In the genomic region with DNA sequence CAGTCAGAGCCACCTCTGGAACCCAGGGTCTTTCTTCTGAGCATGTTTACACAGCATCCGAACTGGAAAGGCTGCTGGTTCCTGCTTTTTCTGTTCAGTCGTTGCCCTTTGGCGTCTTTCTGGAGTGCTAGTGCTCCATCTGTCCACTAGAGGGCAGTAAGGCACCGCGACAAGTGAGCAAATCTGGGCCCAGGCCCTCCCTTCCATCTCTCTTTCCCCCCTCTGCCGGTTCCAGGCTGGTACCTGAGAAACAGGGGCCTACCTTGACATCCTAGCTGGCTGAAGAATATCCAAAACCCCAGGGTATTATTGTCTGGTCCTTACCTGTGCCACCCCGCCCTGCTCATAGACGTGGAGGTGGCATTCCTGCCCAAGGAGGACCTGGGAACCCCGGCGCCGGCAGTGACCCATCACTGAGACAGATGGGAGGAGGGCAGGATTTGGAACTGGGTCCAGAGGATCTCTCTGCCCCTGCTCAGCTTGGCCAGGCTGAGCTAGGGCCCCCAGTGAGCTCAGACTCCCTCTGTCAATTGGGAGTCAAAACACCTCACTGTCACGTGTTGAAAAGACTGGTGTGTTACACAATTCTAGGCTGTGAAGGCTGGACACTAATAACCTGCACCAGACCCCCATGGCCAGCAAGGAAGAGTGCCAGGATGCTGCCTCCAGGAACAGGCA, we compare ENCODE assay signal across 8 mouse cellular contexts. TPM values are rescaled to one million over a fixed set of nuclear protein-coding genes. Genes with fewer than 3 reads are reported as not detected.
DNase-seq lines count a peak whose midpoint lies in the region; ATAC-seq and TF ChIP-seq lines count a peak whose summit lies in the region.

No protein-coding gene starts in this region.

- no peaks in the 10 kb centered on the region; the same call in 1 of the 2 replicates for H3K36me3 ChIP-seq in E14TG2a.4 (ENCODE audit: insufficient read depth, low read length)
- no peaks in the 10 kb centered on the region for H3K36me3 ChIP-seq in heart, embryonic 13.5 days
- no peaks in the 10 kb centered on the region for H3K36me3 ChIP-seq in lung, embryonic 16.5 days (ENCODE audit: control insufficient read depth, insufficient read depth, low read length)

- no peak overlapping the region for H3K27ac ChIP-seq in bone marrow macrophage, adult 2 months (ENCODE audit: insufficient read depth, low read depth, low read length)
- H3K27ac ChIP-seq in embryonic fibroblast, embryonic 13.5 days (ENCODE audit: insufficient read depth, low read length) = no peak overlapping the region
- no peak overlapping the region for H3K27ac ChIP-seq in heart, embryonic 13.5 days (replicated peaks)
- no peak overlapping the region for H3K27ac ChIP-seq in lung, embryonic 16.5 days (ENCODE audit: low read length)

- TF ChIP-seq CTCF in E14TG2a.4 (conservative IDR thresholded peaks at IDR 0.05; ENCODE audit: low read length) = peak; percentile 90
- peak; percentile 91 for TF ChIP-seq CTCF in bone marrow macrophage, adult 2 months (IDR thresholded peaks at IDR 0.05; ENCODE audit: low read depth, low read length)
- TF ChIP-seq CTCF in embryonic fibroblast, embryonic 13.5 days (IDR thresholded peaks at IDR 0.05; ENCODE audit: borderline replicate concordance, insufficient read depth, low read length) = peak; percentile 96

- WGBS in heart, embryonic 13.5 days = 34% methylated on average over 12 of the region's 12 CpGs
- WGBS in lung, embryonic 16.5 days = 38% methylated on average over 12 of the region's 12 CpGs

- H3K4me2 ChIP-seq in heart, embryonic 13.5 days = no peak overlapping the region
- H3K4me2 ChIP-seq in lung, embryonic 16.5 days (ENCODE audit: low read depth, low read length) = no peak overlapping the region

- H3K4me3 ChIP-seq in E14TG2a.4 (replicated peaks; ENCODE audit: low read length) = peak overlapping the region; percentile 73
- no peak overlapping the region for H3K4me3 ChIP-seq in bone marrow macrophage, adult 2 months (ENCODE audit: insufficient read depth, low read length)
- no peak overlapping the region for H3K4me3 ChIP-seq in embryonic fibroblast, embryonic 13.5 days (ENCODE audit: insufficient read depth, low read length)
- H3K4me3 ChIP-seq in heart, embryonic 13.5 days = no peak overlapping the region
- H3K4me3 ChIP-seq in lung, embryonic 16.5 days (ENCODE audit: low read length) = no peak overlapping the region

- TF ChIP-seq POLR2A in bone marrow macrophage, adult 2 months (IDR thresholded peaks at IDR 0.05; ENCODE audit: borderline replicate concordance, low read depth, low read length) = no peak
- TF ChIP-seq POLR2A in embryonic fibroblast, embryonic 13.5 days (IDR thresholded peaks at IDR 0.05; ENCODE audit: low read depth, low read length) = no peak

- DNase-seq in layer of hippocampus, adult 11-12 months (ENCODE audit: low spot score) = peak; percentile 82
- peak; percentile 89 for DNase-seq in retina, postnatal 1 day
- peak; percentile 77 to 81 for DNase-seq in thymus, postnatal 36 days

- H3K4me1 ChIP-seq in E14TG2a.4 (replicated peaks; ENCODE audit: low read depth, low read length) = peaks cover 97% of the 10 kb centered on the region
- peaks cover 8% of the 10 kb centered on the region; the same call in 1 of the 2 replicates for H3K4me1 ChIP-seq in bone marrow macrophage, adult 2 months (ENCODE audit: control insufficient read depth, insufficient read depth, low read length)
- no peaks in the 10 kb centered on the region for H3K4me1 ChIP-seq in embryonic fibroblast, embryonic 13.5 days (ENCODE audit: control insufficient read depth, insufficient read depth, low read length)
- H3K4me1 ChIP-seq in heart, embryonic 13.5 days = peaks cover 34% of the 10 kb centered on the region
- H3K4me1 ChIP-seq in lung, embryonic 16.5 days (replicated peaks; ENCODE audit: control insufficient read depth, insufficient read depth, low read length) = peaks cover 12% of the 10 kb centered on the region; the same call in 1 of the 2 replicates

- ATAC-seq in heart, embryonic 13.5 days (ENCODE audit: extremely low read depth, insufficient number of reproducible peaks, low FRiP score, low TSS enrichment) = no peak
- ATAC-seq in lung, embryonic 16.5 days (ENCODE audit: low read depth) = peak; percentile 26

- H3K27me3 ChIP-seq in E14TG2a.4 (ENCODE audit: insufficient read depth, low read length) = peaks cover 5% of the 10 kb centered on the region
- peaks cover 9% of the 10 kb centered on the region for H3K27me3 ChIP-seq in heart, embryonic 13.5 days (replicated peaks)
- H3K27me3 ChIP-seq in lung, embryonic 16.5 days (ENCODE audit: control insufficient read depth, insufficient read depth, low read depth, low read length) = no peaks in the 10 kb centered on the region

- no peaks in the 10 kb centered on the region for H3K9me3 ChIP-seq in E14TG2a.4 (ENCODE audit: low read length)
- H3K9me3 ChIP-seq in heart, embryonic 13.5 days = no peaks in the 10 kb centered on the region
- H3K9me3 ChIP-seq in lung, embryonic 16.5 days (ENCODE audit: control insufficient read depth, low read length) = no peaks in the 10 kb centered on the region

- H3K9ac ChIP-seq in heart, embryonic 13.5 days = 0 out of 2 replicates have a peak overlapping the region, but pooled peaks have one; percentile 50
- H3K9ac ChIP-seq in lung, embryonic 16.5 days (ENCODE audit: low read length) = no peak overlapping the region

RNA-seq across cellular contexts. Expression of a gene that starts 2.5 kb away (rescaled TPM):
- polyA plus RNA-seq in bone marrow macrophage, adult 2 months (2012; ENCODE audit: insufficient read depth, insufficient read length, missing spikeins) = 2.8 and 4.5 TPM in 2 replicates
- 1.2 and 1.7 TPM in 2 replicates for polyA plus RNA-seq in embryonic fibroblast, embryonic 13.5 days (2011; ENCODE audit: insufficient read length, low read depth, missing spikeins)
- 4.6 and 5.4 TPM in 2 replicates for polyA plus RNA-seq in heart, embryonic 13.5 days (2015; fragmentation: Nextera tagmentation; extraction: Ambion mirVana)
- polyA plus RNA-seq in lung, embryonic 16.5 days (2015; fragmentation: Nextera tagmentation; extraction: Ambion mirVana) = 4.6 and 5.0 TPM in 2 replicates

RNA-seq across cellular contexts. Expression of a gene that starts 10.3 kb away (rescaled TPM):
- polyA plus RNA-seq in bone marrow macrophage, adult 2 months (2012; ENCODE audit: insufficient read depth, insufficient read length, missing spikeins) = not detected in 2 replicates
- not detected in 2 replicates for polyA plus RNA-seq in embryonic fibroblast, embryonic 13.5 days (2011; ENCODE audit: insufficient read length, low read depth, missing spikeins)
- polyA plus RNA-seq in heart, embryonic 13.5 days (2015; fragmentation: Nextera tagmentation; extraction: Ambion mirVana) = not detected in 2 replicates
- polyA plus RNA-seq in lung, embryonic 16.5 days (2015; fragmentation: Nextera tagmentation; extraction: Ambion mirVana) = not detected in 2 replicates

RNA-seq across cellular contexts. Expression of a gene that starts 21.8 kb away (rescaled TPM):
- 97.3 and 103 TPM in 2 replicates for polyA plus RNA-seq in bone marrow macrophage, adult 2 months (2012; ENCODE audit: insufficient read depth, insufficient read length, missing spikeins)
- polyA plus RNA-seq in embryonic fibroblast, embryonic 13.5 days (2011; ENCODE audit: insufficient read length, low read depth, missing spikeins) = 73.3 and 86.8 TPM in 2 replicates
- 228 and 260 TPM in 2 replicates for polyA plus RNA-seq in heart, embryonic 13.5 days (2015; fragmentation: Nextera tagmentation; extraction: Ambion mirVana)
- 312 and 336 TPM in 2 replicates for polyA plus RNA-seq in lung, embryonic 16.5 days (2015; fragmentation: Nextera tagmentation; extraction: Ambion mirVana)

RNA-seq across cellular contexts. Expression of a gene that starts 44.9 kb away (rescaled TPM):
- 56.8 and 70.1 TPM in 2 replicates for polyA plus RNA-seq in bone marrow macrophage, adult 2 months (2012; ENCODE audit: insufficient read depth, insufficient read length, missing spikeins)
- polyA plus RNA-seq in embryonic fibroblast, embryonic 13.5 days (2011; ENCODE audit: insufficient read length, low read depth, missing spikeins) = 48.4 and 61.9 TPM in 2 replicates
- 97.6 and 109 TPM in 2 replicates for polyA plus RNA-seq in heart, embryonic 13.5 days (2015; fragmentation: Nextera tagmentation; extraction: Ambion mirVana)
- polyA plus RNA-seq in lung, embryonic 16.5 days (2015; fragmentation: Nextera tagmentation; extraction: Ambion mirVana) = 130 and 131 TPM in 2 replicates

RNA-seq across cellular contexts. Expression of a gene that starts 45.1 kb away (rescaled TPM):
- polyA plus RNA-seq in bone marrow macrophage, adult 2 months (2012; ENCODE audit: insufficient read depth, insufficient read length, missing spikeins) = 3.5 and 9.9 TPM in 2 replicates
- 5.6 and 6.4 TPM in 2 replicates for polyA plus RNA-seq in embryonic fibroblast, embryonic 13.5 days (2011; ENCODE audit: insufficient read length, low read depth, missing spikeins)
- polyA plus RNA-seq in heart, embryonic 13.5 days (2015; fragmentation: Nextera tagmentation; extraction: Ambion mirVana) = 12.6 and 12.7 TPM in 2 replicates
- polyA plus RNA-seq in lung, embryonic 16.5 days (2015; fragmentation: Nextera tagmentation; extraction: Ambion mirVana) = 4.9 and 5.4 TPM in 2 replicates
